Mouse (Mus musculus) lung, postnatal 0 days (tissue): Measurements from ENCODE around the gene Ccdc91. TPM values are rescaled to one million over a fixed set of nuclear protein-coding genes. Genes with fewer than 3 reads are reported as not detected.

ENCODE experiments used
- ATAC-seq: fragments of 200-750 bp; cut with Nextera tagmentation; 2 replicates; pipeline ENCODE4 v1.8.0; 2017; ENCODE audit warnings: moderate library complexity
- DNase-seq: peaks from one replicate; pipeline ENCODE4 v3.0.0-alpha.2; 2016; ENCODE audit warnings: low spot score
- H3K27ac ChIP-seq: fragments of 300-500 bp; sonication (generic); 2 replicates; pipeline ENCODE4 v1.5.1; 2014; ENCODE audit warnings: antibody characterized with exemption, mild to moderate bottlenecking, low read length, mixed read lengths
- H3K27me3 ChIP-seq: fragments of 300-500 bp; sonication (generic); replicated peaks from 2 replicates; pipeline ENCODE4 v1.6.1; 2014; ENCODE audit warnings: low read length, mixed read lengths; ENCODE audit not compliant: insufficient read depth
- H3K36me3 ChIP-seq: fragments of 300-500 bp; sonication (generic); 2 replicates; pipeline ENCODE4 v1.6.1; 2014; ENCODE audit warnings: low read length, mixed read lengths; ENCODE audit not compliant: insufficient read depth
- H3K4me1 ChIP-seq: fragments of 300-500 bp; sonication (generic); 2 replicates; pipeline ENCODE4 v1.6.1; 2014; ENCODE audit warnings: antibody characterized with exemption, low read depth, low read length, mixed read lengths; ENCODE audit not compliant: insufficient read depth
- H3K4me2 ChIP-seq: fragments of 300-500 bp; sonication (generic); replicated peaks from 2 replicates; pipeline ENCODE4 v1.6.1; 2014; ENCODE audit warnings: low read depth, mild to moderate bottlenecking, low read length, moderate library complexity, mixed read lengths
- H3K4me3 ChIP-seq: fragments of 300-500 bp; sonication (generic); 2 replicates; pipeline ENCODE4 v1.5.1; 2014; ENCODE audit warnings: low read depth, low read length
- H3K9ac ChIP-seq: fragments of 300-500 bp; sonication (generic); replicated peaks from 2 replicates; pipeline ENCODE4 v1.6.1; 2014; ENCODE audit warnings: low read depth, mild to moderate bottlenecking
- H3K9me3 ChIP-seq: fragments of 300-500 bp; sonication (generic); 2 replicates; pipeline ENCODE4 v1.6.1; 2016; ENCODE audit warnings: low read length, mixed read lengths
- CTCF ChIP-seq: IDR thresholded peaks from 2 replicates; pipeline ENCODE4 v1.5.1; 2016; ENCODE audit warnings: antibody characterized with exemption, mild to moderate bottlenecking
- EP300 ChIP-seq: IDR thresholded peaks from 2 replicates; pipeline ENCODE4 v1.6.1; 2016; ENCODE audit warnings: antibody characterized with exemption, mild to moderate bottlenecking, control low read depth
- whole genome bisulfite sequencing: fragments of 180-500 bp; shearing (Covaris S2); extraction: QIAGEN DNeasy Blood & Tissue Kit; methylation state at CpG from one replicate; pipeline ENCODE4 v1.1.7; 2014; 5-methylcytosine and 5-hydroxymethylcytosine counted together
- polyA plus RNA-seq: library from polyadenylated mRNA; unstranded; fragments of >200 nt; fragmentation: Nextera tagmentation; extraction: Ambion mirVana; gene quantifications from 2 replicates; pipeline ENCODE4 v1.2.1, GENCODE M21; 2015

Ccdc91 gene
- polyA plus RNA-seq = 23.9 and 27.0 TPM in 2 replicates

GRCm38 (mm10) chr6:147475727-147476613 is at the start of gene Ccdc91:
TSS of gene Ccdc91 (plus strand) at chr6:147475828.
- H3K9me3 ChIP-seq = no peaks in the 10 kb centered on the region
- ATAC-seq (peak; percentile 97), DNase-seq (peak; percentile 94)
- no peaks in the 10 kb centered on the region for H3K27me3 ChIP-seq
- H3K36me3 ChIP-seq = no peaks in the 10 kb centered on the region
- WGBS = 1% methylated on average over 78 of the region's 78 CpGs
- TF ChIP-seq EP300 = no peak
- peak; percentile 32 for TF ChIP-seq CTCF
- H3K27ac ChIP-seq = peak within 1 kb of the TSS; percentile 89
- H3K4me3 ChIP-seq = peak within 1 kb of the TSS; percentile 66
- H3K9ac ChIP-seq = peak within 1 kb of the TSS; percentile 84
- peak within 1 kb of the TSS; percentile 52 for H3K4me2 ChIP-seq
- peaks cover 3% of the 10 kb centered on the region; the same call in 1 of the 2 replicates for H3K4me1 ChIP-seq

- ATAC-seq (no peak), DNase-seq (no peak)
- Histone ChIP-seq H3K9me3 (no peaks in the 10 kb centered on the region), H3K36me3 (no peaks in the 10 kb centered on the region), H3K9ac (no peak overlapping the region), H3K4me1 (no peaks in the 10 kb centered on the region), H3K4me2 (no peak overlapping the region), H3K27ac (no peak overlapping the region), H3K4me3 (no peak overlapping the region), H3K27me3 (no peaks in the 10 kb centered on the region)
- WGBS = 80% methylated on average over 11 of the region's 11 CpGs
- TF ChIP-seq EP300 (no peak), CTCF (no peak)
Measured at GRCm38 (mm10) chr6:147426927-147427487, 48.6 kb upstream of the Ccdc91 start.

GRCm38 (mm10) chr6:147455775-147456174 is 19.9 kb upstream of the Ccdc91 start:
- 0 out of 2 replicates have a peak, but pooled peaks have one; percentile 18 for TF ChIP-seq EP300
- TF ChIP-seq CTCF = no peak
- WGBS = 69% methylated on average over 5 of the region's 5 CpGs
- Histone ChIP-seq H3K4me3 (no peak overlapping the region), H3K27ac (no peak overlapping the region), H3K9me3 (no peaks in the 10 kb centered on the region), H3K4me2 (no peak overlapping the region), H3K36me3 (no peaks in the 10 kb centered on the region), H3K9ac (no peak overlapping the region), H3K4me1 (no peaks in the 10 kb centered on the region), H3K27me3 (no peaks in the 10 kb centered on the region)
- ATAC-seq (peak; percentile 57), DNase-seq (peak; percentile 18)

GRCm38 (mm10) chr6:147458637-147459301 is 16.9 kb upstream of the Ccdc91 start:
- H3K4me2 ChIP-seq = no peak overlapping the region
- H3K9me3 ChIP-seq = no peaks in the 10 kb centered on the region
- H3K27me3 ChIP-seq = no peaks in the 10 kb centered on the region
- no peak for ATAC-seq
- no peak overlapping the region for H3K27ac ChIP-seq
- H3K9ac ChIP-seq = no peak overlapping the region
- TF ChIP-seq CTCF (no peak), EP300 (no peak)
- H3K36me3 ChIP-seq = no peaks in the 10 kb centered on the region
- DNase-seq = no peak
- no peak overlapping the region for H3K4me3 ChIP-seq
- 78% methylated on average over 11 of the region's 11 CpGs for WGBS
- no peaks in the 10 kb centered on the region for H3K4me1 ChIP-seq

- ATAC-seq = no peak
- no peak for DNase-seq
- 33% methylated on average over 5 of the region's 5 CpGs for WGBS
Measured at GRCm38 (mm10) chr6:147470016-147470415, 5.6 kb upstream of the Ccdc91 start.

GRCm38 (mm10) chr6:147481141-147481540 is 5.5 kb downstream of the Ccdc91 start:
- no peak overlapping the region for H3K4me3 ChIP-seq
- H3K4me2 ChIP-seq = no peak overlapping the region
- no peaks in the 10 kb centered on the region for H3K27me3 ChIP-seq
- ATAC-seq (no peak), DNase-seq (no peak)
- no peak overlapping the region for H3K9ac ChIP-seq
- 94% methylated on average over 5 of the region's 5 CpGs for WGBS
- H3K9me3 ChIP-seq = no peaks in the 10 kb centered on the region
- H3K4me1 ChIP-seq = peaks cover 3% of the 10 kb centered on the region; the same call in 1 of the 2 replicates
- no peak overlapping the region for H3K27ac ChIP-seq
- no peak for TF ChIP-seq EP300
- no peak for TF ChIP-seq CTCF
- no peaks in the 10 kb centered on the region for H3K36me3 ChIP-seq

More at GRCm38 (mm10) chr6:147470016-147470415, 5.6 kb upstream of the Ccdc91 start:
- H3K4me2 ChIP-seq = no peak overlapping the region
- no peaks in the 10 kb centered on the region for H3K4me1 ChIP-seq
- no peak overlapping the region for H3K4me3 ChIP-seq
- TF ChIP-seq EP300 (no peak), CTCF (no peak)
- no peaks in the 10 kb centered on the region for H3K27me3 ChIP-seq
- H3K36me3 ChIP-seq = no peaks in the 10 kb centered on the region
- H3K27ac ChIP-seq = no peak overlapping the region
- H3K9me3 ChIP-seq = no peaks in the 10 kb centered on the region
- no peak overlapping the region for H3K9ac ChIP-seq
